Mouse (Mus musculus) testis, adult 2 months (tissue): ENCODE results near the gene Fam72a.

ENCODE experiments used
- CTCF ChIP-seq: fragments of 200-500 bp; IDR thresholded peaks from 2 replicates; pipeline ENCODE4 v1.5.1; 2012; ENCODE audit warnings: low read depth, mild to moderate bottlenecking, inconsistent platforms, low read length, moderate library complexity; ENCODE audit not compliant: control insufficient read depth, insufficient read depth, insufficient replicate concordance
- POLR2A ChIP-seq: fragments of 200-500 bp; IDR thresholded peaks from 2 replicates; pipeline ENCODE4 v1.6.1; 2012; ENCODE audit warnings: low read depth, mild to moderate bottlenecking, inconsistent platforms, low read length, moderate library complexity; ENCODE audit not compliant: control insufficient read depth

DNA sequence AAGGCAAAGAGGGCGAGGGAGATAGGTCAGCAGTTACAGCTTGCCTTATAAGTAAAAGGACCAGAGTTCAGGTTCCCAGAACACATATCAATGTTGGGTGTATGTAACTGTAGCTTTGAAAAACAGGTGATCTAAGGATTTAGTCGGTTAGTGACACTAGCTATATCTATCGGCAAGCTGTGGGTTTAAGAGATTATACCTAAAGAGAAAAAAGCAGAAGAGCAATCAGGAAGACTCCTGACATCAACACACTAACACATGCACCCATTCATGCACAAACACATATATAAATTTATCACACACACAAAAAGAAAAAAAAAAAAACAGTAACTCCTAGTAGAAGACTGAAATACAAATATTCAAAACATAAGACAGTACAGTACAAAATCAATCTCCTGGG is 11.1 kb upstream of the Fam72a start:
- TF ChIP-seq POLR2A: no peak
- TF ChIP-seq CTCF: no peak
